Mouse (Mus musculus) bone marrow, adult 2 months (tissue): Measurements from ENCODE around the gene Six3.

Experiments used
- CTCF ChIP-seq: fragments of 200-500 bp; IDR thresholded peaks from 2 replicates; pipeline ENCODE4 v1.5.1; 2011; ENCODE audit warnings: low read length, control low read depth; ENCODE audit not compliant: control insufficient read depth, insufficient read depth
- POLR2A ChIP-seq: fragments of 200-500 bp; IDR thresholded peaks from 2 replicates; pipeline ENCODE4 v1.6.1; 2011; ENCODE audit warnings: low read depth, mild to moderate bottlenecking, control low read depth, low read length, borderline replicate concordance; ENCODE audit not compliant: control insufficient read depth

DNA sequence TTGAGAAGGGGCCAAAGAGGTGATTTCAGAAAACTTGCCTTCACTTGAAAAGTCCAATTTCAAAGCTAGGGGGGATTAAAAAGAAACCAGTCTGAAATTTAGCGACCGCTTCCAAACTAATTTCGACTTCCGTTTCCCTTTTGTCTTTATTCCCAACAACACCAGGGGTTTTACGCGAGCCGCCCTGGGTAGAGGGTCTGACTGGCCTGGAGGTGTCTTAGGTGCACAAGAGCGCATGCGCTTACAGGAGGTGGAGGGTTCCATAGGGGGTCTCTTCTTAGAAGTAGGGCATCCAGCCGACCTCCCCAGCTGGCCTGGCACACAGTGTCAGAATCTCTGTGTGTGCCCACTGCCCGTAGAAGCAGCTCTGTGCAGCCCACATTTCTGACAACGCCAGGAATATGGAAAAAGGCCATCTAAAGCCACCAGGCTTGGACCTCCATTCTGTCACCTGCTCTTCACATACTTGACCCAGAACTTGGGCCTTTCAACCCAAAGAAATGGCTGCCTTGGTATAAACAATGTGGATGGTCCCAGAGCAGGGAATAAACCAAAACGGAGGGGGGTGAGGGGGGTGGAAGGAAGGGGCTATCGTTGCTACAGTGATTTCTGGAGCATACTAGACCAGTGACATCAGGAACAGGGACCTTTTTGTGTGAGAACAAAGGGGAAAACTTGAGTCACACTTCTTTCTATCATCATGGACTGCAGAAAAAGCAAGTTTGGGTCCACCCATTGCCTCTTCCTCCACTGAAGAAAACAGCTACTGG is 12.9 kb downstream of the Six3 start:
- TF ChIP-seq POLR2A (no peak), CTCF (no peak)
